Mouse (Mus musculus): Measurements from ENCODE around the gene Myo16.

DNA sequence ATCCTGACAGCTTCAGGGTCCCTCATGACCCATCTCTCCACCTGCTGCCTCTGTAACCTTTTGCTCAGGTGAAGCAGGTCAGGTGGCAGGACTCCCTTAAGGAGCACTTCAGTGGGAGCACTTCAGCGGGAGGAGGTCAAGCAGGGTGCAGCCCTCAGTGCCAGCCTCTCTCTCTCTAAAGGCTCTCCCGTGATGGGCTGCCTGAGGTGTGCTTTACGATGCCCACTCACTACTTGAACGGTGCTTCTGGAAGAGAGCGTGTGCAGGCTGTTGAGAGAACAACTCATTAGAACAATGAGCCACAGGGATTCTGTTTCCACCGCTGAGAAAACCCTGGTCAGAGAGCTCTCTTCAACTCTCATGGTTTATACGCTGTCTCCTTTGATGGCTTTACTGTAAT lies 241.4 kb downstream of the Myo16 start:
- TF ChIP-seq CTCF (IDR thresholded peaks at IDR 0.05; ENCODE audit: control insufficient read depth, insufficient read depth, insufficient read length) (no peak), MAX (IDR thresholded peaks at IDR 0.05) (no peak), USF1 (IDR thresholded peaks at IDR 0.05; ENCODE audit: low read depth) (no peak), MYOD1 (IDR thresholded peaks at IDR 0.05; ENCODE audit: control insufficient read depth, insufficient read length, low read depth) (no peak)

Measured in C2C12 (cell line).